Mouse (Mus musculus): ENCODE data around the gene Chrna7. TPM values are rescaled to one million over a fixed set of nuclear protein-coding genes. Genes with fewer than 3 reads are reported as not detected.

The Chrna7 gene
- polyA plus RNA-seq, 1 experiment from 2014 or later: 0.44 TPM

GRCm38 (mm10) chr7:63189647-63190534 lies 22.5 kb downstream of the Chrna7 start:
- Histone ChIP-seq H3K4me2 (ENCODE audit: low read depth, low read length) (no peak overlapping the region), H3K9me3 (ENCODE audit: control insufficient read depth, low read length) (no peaks in the 10 kb centered on the region), H3K27me3 (ENCODE audit: control insufficient read depth, insufficient read depth, low read depth, low read length) (no peaks in the 10 kb centered on the region), H3K36me3 (ENCODE audit: control insufficient read depth, insufficient read depth, low read length) (no peaks in the 10 kb centered on the region), H3K4me3 (ENCODE audit: low read length) (no peak overlapping the region), H3K9ac (ENCODE audit: low read length) (no peak overlapping the region), H3K4me1 (replicated peaks; ENCODE audit: control insufficient read depth, insufficient read depth, low read length) (no peaks in the 10 kb centered on the region), H3K27ac (ENCODE audit: low read length) (no peak overlapping the region)
- no peak for ATAC-seq (ENCODE audit: low read depth)
- 79% methylated on average over 13 of the region's 13 CpGs for WGBS

GRCm38 (mm10) chr7:63170063-63170787 lies 42.1 kb downstream of the Chrna7 start:
- Histone ChIP-seq H3K4me2 (ENCODE audit: low read depth, low read length) (no peak overlapping the region), H3K9me3 (ENCODE audit: control insufficient read depth, low read length) (no peaks in the 10 kb centered on the region), H3K27ac (ENCODE audit: low read length) (no peak overlapping the region), H3K4me1 (replicated peaks; ENCODE audit: control insufficient read depth, insufficient read depth, low read length) (no peaks in the 10 kb centered on the region), H3K27me3 (ENCODE audit: control insufficient read depth, insufficient read depth, low read depth, low read length) (no peaks in the 10 kb centered on the region), H3K9ac (ENCODE audit: low read length) (no peak overlapping the region), H3K36me3 (ENCODE audit: control insufficient read depth, insufficient read depth, low read length) (no peaks in the 10 kb centered on the region), H3K4me3 (ENCODE audit: low read length) (no peak overlapping the region)
- WGBS: 70% methylated on average over 3 of the region's 3 CpGs
- no peak for ATAC-seq (ENCODE audit: low read depth)

- no peak overlapping the region for H3K27ac ChIP-seq (ENCODE audit: low read length)
- H3K4me3 ChIP-seq (ENCODE audit: low read length): no peak overlapping the region
- H3K27me3 ChIP-seq (ENCODE audit: control insufficient read depth, insufficient read depth, low read depth, low read length): no peaks in the 10 kb centered on the region
- ATAC-seq (ENCODE audit: low read depth): no peak
- no peaks in the 10 kb centered on the region for H3K36me3 ChIP-seq (ENCODE audit: control insufficient read depth, insufficient read depth, low read length)
- 74% methylated on average over 3 of the region's 3 CpGs for WGBS
- H3K9me3 ChIP-seq (ENCODE audit: control insufficient read depth, low read length): no peaks in the 10 kb centered on the region
- no peak overlapping the region for H3K4me2 ChIP-seq (ENCODE audit: low read depth, low read length)
- H3K9ac ChIP-seq (ENCODE audit: low read length): no peak overlapping the region
- no peaks in the 10 kb centered on the region for H3K4me1 ChIP-seq (replicated peaks; ENCODE audit: control insufficient read depth, insufficient read depth, low read length)
Measured at GRCm38 (mm10) chr7:63164617-63165016, 47.8 kb downstream of the Chrna7 start.

GRCm38 (mm10) chr7:63162272-63162864 lies 50.0 kb downstream of the Chrna7 start:
- Histone ChIP-seq H3K4me3 (ENCODE audit: low read length) (no peak overlapping the region), H3K27me3 (ENCODE audit: control insufficient read depth, insufficient read depth, low read depth, low read length) (no peaks in the 10 kb centered on the region), H3K27ac (ENCODE audit: low read length) (no peak overlapping the region), H3K36me3 (ENCODE audit: control insufficient read depth, insufficient read depth, low read length) (no peaks in the 10 kb centered on the region), H3K4me1 (replicated peaks; ENCODE audit: control insufficient read depth, insufficient read depth, low read length) (no peaks in the 10 kb centered on the region), H3K9ac (ENCODE audit: low read length) (no peak overlapping the region), H3K9me3 (ENCODE audit: control insufficient read depth, low read length) (no peaks in the 10 kb centered on the region), H3K4me2 (ENCODE audit: low read depth, low read length) (no peak overlapping the region)
- no peak for ATAC-seq (ENCODE audit: low read depth)
- 73% methylated on average over 7 of the region's 7 CpGs for WGBS

- WGBS: 24% methylated on average over 1 of the region's 1 CpGs
- no peak overlapping the region for H3K4me2 ChIP-seq (ENCODE audit: low read depth, low read length)
- no peak overlapping the region for H3K27ac ChIP-seq (ENCODE audit: low read length)
- H3K4me1 ChIP-seq (replicated peaks; ENCODE audit: control insufficient read depth, insufficient read depth, low read length): no peaks in the 10 kb centered on the region
- no peak overlapping the region for H3K4me3 ChIP-seq (ENCODE audit: low read length)
- H3K9ac ChIP-seq (ENCODE audit: low read length): no peak overlapping the region
- no peaks in the 10 kb centered on the region for H3K9me3 ChIP-seq (ENCODE audit: control insufficient read depth, low read length)
- ATAC-seq (ENCODE audit: low read depth): no peak
- no peaks in the 10 kb centered on the region for H3K27me3 ChIP-seq (ENCODE audit: control insufficient read depth, insufficient read depth, low read depth, low read length)
- H3K36me3 ChIP-seq (ENCODE audit: control insufficient read depth, insufficient read depth, low read length): no peaks in the 10 kb centered on the region
Measured at GRCm38 (mm10) chr7:63153239-63153638, 59.1 kb downstream of the Chrna7 start.

- no peaks in the 10 kb centered on the region for H3K36me3 ChIP-seq (ENCODE audit: control insufficient read depth, insufficient read depth, low read length)
- H3K4me1 ChIP-seq (replicated peaks; ENCODE audit: control insufficient read depth, insufficient read depth, low read length): no peaks in the 10 kb centered on the region
- no peak overlapping the region for H3K9ac ChIP-seq (ENCODE audit: low read length)
- no peaks in the 10 kb centered on the region for H3K27me3 ChIP-seq (ENCODE audit: control insufficient read depth, insufficient read depth, low read depth, low read length)
- WGBS: 63% methylated on average over 3 of the region's 3 CpGs
- H3K9me3 ChIP-seq (ENCODE audit: control insufficient read depth, low read length): no peaks in the 10 kb centered on the region
- H3K4me2 ChIP-seq (ENCODE audit: low read depth, low read length): no peak overlapping the region
- no peak overlapping the region for H3K4me3 ChIP-seq (ENCODE audit: low read length)
- no peak for ATAC-seq (ENCODE audit: low read depth)
- H3K27ac ChIP-seq (ENCODE audit: low read length): no peak overlapping the region
Measured at GRCm38 (mm10) chr7:63148740-63149139, 63.6 kb downstream of the Chrna7 start.

- Histone ChIP-seq H3K4me2 (ENCODE audit: low read depth, low read length) (no peak overlapping the region), H3K4me1 (replicated peaks; ENCODE audit: control insufficient read depth, insufficient read depth, low read length) (no peaks in the 10 kb centered on the region), H3K36me3 (ENCODE audit: control insufficient read depth, insufficient read depth, low read length) (no peaks in the 10 kb centered on the region), H3K9ac (ENCODE audit: low read length) (no peak overlapping the region), H3K9me3 (ENCODE audit: control insufficient read depth, low read length) (no peaks in the 10 kb centered on the region), H3K4me3 (ENCODE audit: low read length) (no peak overlapping the region), H3K27ac (ENCODE audit: low read length) (no peak overlapping the region), H3K27me3 (ENCODE audit: control insufficient read depth, insufficient read depth, low read depth, low read length) (no peaks in the 10 kb centered on the region)
- 80% methylated on average over 5 of the region's 5 CpGs for WGBS
- ATAC-seq (ENCODE audit: low read depth): no peak
Measured at GRCm38 (mm10) chr7:63148321-63148720, 64.0 kb downstream of the Chrna7 start.

GRCm38 (mm10) chr7:63122547-63122946 lies 89.8 kb downstream of the Chrna7 start:
- H3K4me3 ChIP-seq (ENCODE audit: low read length): no peak overlapping the region
- no peaks in the 10 kb centered on the region for H3K4me1 ChIP-seq (replicated peaks; ENCODE audit: control insufficient read depth, insufficient read depth, low read length)
- H3K36me3 ChIP-seq (ENCODE audit: control insufficient read depth, insufficient read depth, low read length): no peaks in the 10 kb centered on the region
- H3K27ac ChIP-seq (ENCODE audit: low read length): no peak overlapping the region
- H3K4me2 ChIP-seq (ENCODE audit: low read depth, low read length): no peak overlapping the region
- 36% methylated on average over 2 of the region's 2 CpGs for WGBS
- no peak for ATAC-seq (ENCODE audit: low read depth)
- H3K27me3 ChIP-seq (ENCODE audit: control insufficient read depth, insufficient read depth, low read depth, low read length): no peaks in the 10 kb centered on the region
- no peak overlapping the region for H3K9ac ChIP-seq (ENCODE audit: low read length)
- H3K9me3 ChIP-seq (ENCODE audit: control insufficient read depth, low read length): no peaks in the 10 kb centered on the region

GRCm38 (mm10) chr7:63113671-63114070 lies 98.7 kb downstream of the Chrna7 start:
- Histone ChIP-seq H3K4me1 (replicated peaks; ENCODE audit: control insufficient read depth, insufficient read depth, low read length) (no peaks in the 10 kb centered on the region), H3K4me2 (ENCODE audit: low read depth, low read length) (no peak overlapping the region), H3K27ac (ENCODE audit: low read length) (no peak overlapping the region), H3K9me3 (ENCODE audit: control insufficient read depth, low read length) (no peaks in the 10 kb centered on the region), H3K36me3 (ENCODE audit: control insufficient read depth, insufficient read depth, low read length) (no peaks in the 10 kb centered on the region), H3K9ac (ENCODE audit: low read length) (no peak overlapping the region), H3K27me3 (ENCODE audit: control insufficient read depth, insufficient read depth, low read depth, low read length) (no peaks in the 10 kb centered on the region), H3K4me3 (ENCODE audit: low read length) (no peak overlapping the region)
- no peak for ATAC-seq (ENCODE audit: low read depth)
- 36% methylated on average over 2 of the region's 2 CpGs for WGBS
